11 mouse cellular contexts compared by ENCODE assay signal in the genomic region with DNA sequence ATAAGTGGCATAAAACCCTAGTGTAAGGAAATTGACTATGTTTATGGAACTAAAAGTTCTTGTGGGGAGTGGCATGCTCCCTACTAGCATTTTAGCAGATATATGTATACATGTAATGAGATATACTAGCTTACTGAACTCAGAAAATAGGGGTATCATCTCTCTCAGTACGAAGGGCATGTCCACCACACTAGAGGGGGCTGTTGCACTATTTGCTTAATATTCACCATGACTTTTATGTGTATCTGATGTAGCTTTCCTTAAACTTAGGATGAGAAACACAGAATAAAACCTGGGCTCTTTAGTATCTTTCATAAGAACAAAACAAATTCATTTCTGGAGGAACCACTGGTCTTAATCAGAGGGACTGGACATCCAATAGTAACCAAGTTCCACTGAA.
A peak's percentile ranks its signal among the peaks of the same experiment; 100 is the strongest.
DNase-seq lines count a peak whose midpoint lies in the region; ATAC-seq and TF ChIP-seq lines count a peak whose summit lies in the region.
"Had no signal": no experiment of that assay in that cellular context is flagged by ENCODE, and none has a peak within 500 bp of the region (broad histone marks: within the 10 kb centered on the region; RNA-seq: fewer than 3 reads in every experiment).

No protein-coding gene starts in this region.

- ATAC-seq in Patski = no peak
- no peak for ATAC-seq in activated CD4-positive, CD25-positive, alpha-beta regulatory T cell, adult 4 months
- ATAC-seq: liver, embryonic 12.5 days had no signal

- no peaks in the 10 kb centered on the region for H3K27me3 ChIP-seq in Patski
- H3K27me3 ChIP-seq: heart, embryonic 13.5 days; liver, embryonic 12.5 days had no signal

- DNase-seq in gastrocnemius, adult 2 months = no peak
- DNase-seq in gastrocnemius, postnatal 14 days = no peak
- no peak for DNase-seq in left cerebral cortex, adult 2 months (ENCODE audit: extremely low spot score in 1 of 2, low spot score in 2 of 2)
- DNase-seq in left cerebral cortex, adult 11 months (ENCODE audit: low spot score) = no peak
- no peak for DNase-seq in Patski (ENCODE audit: low read depth, low spot score)
- peak; percentile 5 for DNase-seq in lung, postnatal 36 days
- no peak for DNase-seq in neural tube, embryonic 10.5 days (ENCODE audit: extremely low spot score, low spot score)
- DNase-seq: thymus, adult 2 months had no signal

- intact Hi-C loops in gastrocnemius, adult 2 months (cut with DNase I) = no loop called here
- intact Hi-C loops in gastrocnemius, postnatal 14 days (cut with DNase I; ENCODE audit: low total_unique reads) = no loop called here
- intact Hi-C loops in left cerebral cortex, adult 2 months (cut with DNase I) = no loop called here

- in situ Hi-C loops in Patski (cut with MboI; ENCODE audit: low pct_unique_long_range_greater_than_20kb) = loop anchor here (10.0 kb wide), 2 partner anchors 333 to 437 kb away; no protein-coding TSS in a partner anchor

- H3K27ac ChIP-seq in gastrocnemius, adult 2 months = no peak overlapping the region
- no peak overlapping the region for H3K27ac ChIP-seq in left cerebral cortex, adult 2 months
- H3K27ac ChIP-seq: heart, embryonic 13.5 days; liver, embryonic 12.5 days had no signal

- no peak overlapping the region for H3K4me3 ChIP-seq in gastrocnemius, adult 2 months
- no peak overlapping the region for H3K4me3 ChIP-seq in left cerebral cortex, adult 2 months
- H3K4me3 ChIP-seq: heart, embryonic 13.5 days; liver, embryonic 12.5 days had no signal

- POLR2A ChIA-PET in Patski (lab: Charles Lee) = no interaction called here

- CTCF ChIA-PET in Patski (lab: Charles Lee) = interaction anchor here (1.1 kb wide), 4 partner anchors 28 to 256 kb away, joined by 3 read pairs; no protein-coding TSS in a partner anchor

- TF ChIP-seq CTCF in gastrocnemius, adult 2 months (IDR thresholded peaks at IDR 0.05) = peak; percentile 60
- TF ChIP-seq CTCF in left cerebral cortex, adult 2 months (IDR thresholded peaks at IDR 0.05) = peak; percentile 54
- TF ChIP-seq CTCF in Patski (IDR thresholded peaks at IDR 0.05) = peak; percentile 60
